Mouse (Mus musculus) limb, embryonic 13.5 days (tissue): ENCODE data around the gene Pid1. TPM values are rescaled to one million over a fixed set of nuclear protein-coding genes. Genes with fewer than 3 reads are reported as not detected.
"Not testable (repeated sequence)": the region's sequence is repeated elsewhere in the genome, so short reads cannot be mapped to it uniquely, and the experiment has no call there.

Experiments
- ATAC-seq: fragments of 200-750 bp; cut with Nextera tagmentation; 2 replicates; pipeline ENCODE4 v1.8.0; 2017; ENCODE audit warnings: low read depth, moderate number of reproducible peaks, moderate TSS enrichment; ENCODE audit not compliant: low FRiP score
- H3K27ac ChIP-seq: fragments of 300-500 bp; sonication (generic); 2 replicates; pipeline ENCODE4 v1.5.1; 2015; ENCODE audit warnings: inconsistent platforms, mild to moderate bottlenecking, moderate library complexity
- H3K27me3 ChIP-seq: fragments of 300-500 bp; sonication (generic); 2 replicates; pipeline ENCODE4 v1.6.1; 2015; ENCODE audit warnings: mild to moderate bottlenecking, inconsistent platforms
- H3K36me3 ChIP-seq: fragments of 300-500 bp; sonication (generic); 2 replicates; pipeline ENCODE4 v1.6.1; 2015; ENCODE audit warnings: inconsistent platforms, mild to moderate bottlenecking, moderate library complexity
- H3K4me1 ChIP-seq: fragments of 300-500 bp; sonication (generic); 2 replicates; pipeline ENCODE4 v1.6.1; 2015; ENCODE audit warnings: inconsistent platforms
- H3K4me2 ChIP-seq: fragments of 300-500 bp; sonication (generic); replicated peaks from 2 replicates; pipeline ENCODE4 v1.6.1; 2015; ENCODE audit warnings: inconsistent platforms, mild to moderate bottlenecking, moderate library complexity
- H3K4me3 ChIP-seq: fragments of 300-500 bp; sonication (generic); 2 replicates; pipeline ENCODE4 v1.5.1; 2015; ENCODE audit warnings: moderate library complexity, mild to moderate bottlenecking, inconsistent platforms
- H3K9ac ChIP-seq: fragments of 300-500 bp; sonication (generic); 2 replicates; pipeline ENCODE4 v1.6.1; 2015; ENCODE audit warnings: mild to moderate bottlenecking, inconsistent platforms
- H3K9me3 ChIP-seq: fragments of 300-500 bp; sonication (generic); 2 replicates; pipeline ENCODE4 v1.6.1; 2016; ENCODE audit warnings: inconsistent platforms
- WGBS: fragments of 180-500 bp; shearing (Covaris S2); methylation state at CpG from one replicate; pipeline ENCODE4 v1.1.7; 2015; 5-methylcytosine and 5-hydroxymethylcytosine counted together
- polyA plus RNA-seq: library from polyadenylated mRNA; unstranded; fragments of >200 nt; fragmentation: Nextera tagmentation; extraction: Ambion mirVana; gene quantifications from 2 replicates; pipeline ENCODE4 v1.2.1, GENCODE M21; 2015

The Pid1 gene
- polyA plus RNA-seq, 1 experiment from 2014 or later, result 59.3 TPM

- no peak overlapping the region for H3K9ac ChIP-seq
- H3K27me3 ChIP-seq, result no peaks in the 10 kb centered on the region
- no peaks in the 10 kb centered on the region for H3K9me3 ChIP-seq
- no peak overlapping the region for H3K27ac ChIP-seq
- no peak for ATAC-seq
- no peak overlapping the region for H3K4me3 ChIP-seq
- no peak overlapping the region for H3K4me2 ChIP-seq
- no peaks in the 10 kb centered on the region for H3K36me3 ChIP-seq
- H3K4me1 ChIP-seq, result peaks cover 21% of the 10 kb centered on the region
- 85% methylated on average over 1 of the region's 1 CpGs for WGBS
These were observed 113.2 kb downstream of the Pid1 start for GRCm38 (mm10) chr1:84250770-84251169.

DNA sequence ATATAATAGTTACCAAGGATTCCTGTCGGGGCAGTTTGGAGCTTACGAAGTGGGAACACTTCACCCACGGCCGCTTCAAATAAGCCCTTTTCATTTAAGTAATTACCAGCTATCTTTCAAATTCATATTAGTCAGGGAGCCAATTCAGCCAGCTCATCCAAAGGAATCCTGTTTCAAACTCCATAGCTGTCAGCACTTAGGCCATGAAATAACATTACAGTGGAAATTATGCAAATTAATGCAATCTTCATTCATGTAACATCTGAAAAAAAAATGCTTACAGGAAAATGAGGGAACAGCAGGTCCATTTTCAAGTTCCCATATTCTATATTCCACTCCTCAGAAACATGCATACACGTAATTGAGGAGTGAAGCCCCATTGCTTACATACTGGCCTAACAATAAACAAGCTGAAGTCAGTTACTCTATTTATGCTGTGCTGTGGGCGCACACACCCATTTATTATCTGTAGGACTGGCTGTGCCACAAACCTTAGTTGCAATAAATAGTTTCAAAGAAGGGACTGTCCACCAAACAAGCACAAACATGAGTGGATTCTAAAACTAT, 114.1 kb downstream of the Pid1 start:
- ATAC-seq, result no peak
- Histone ChIP-seq H3K9ac (no peak overlapping the region), H3K27me3 (no peaks in the 10 kb centered on the region), H3K4me3 (no peak overlapping the region), H3K27ac (no peak overlapping the region), H3K4me1 (peaks cover 18% of the 10 kb centered on the region), H3K4me2 (no peak overlapping the region), H3K36me3 (no peaks in the 10 kb centered on the region), H3K9me3 (no peaks in the 10 kb centered on the region)
- 82% methylated on average over 6 of the region's 6 CpGs for WGBS

GRCm38 (mm10) chr1:84247111-84247510, 116.9 kb downstream of the Pid1 start:
- Histone ChIP-seq H3K9me3 (no peaks in the 10 kb centered on the region), H3K4me1 (no peaks in the 10 kb centered on the region), H3K4me2 (no peak overlapping the region), H3K27me3 (no peaks in the 10 kb centered on the region), H3K27ac (no peak overlapping the region), H3K9ac (no peak overlapping the region), H3K36me3 (no peaks in the 10 kb centered on the region), H3K4me3 (no peak overlapping the region)
- 85% methylated on average over 3 of the region's 3 CpGs for WGBS
- no peak for ATAC-seq

- H3K27ac ChIP-seq, result no peak overlapping the region
- H3K36me3 ChIP-seq, result no peaks in the 10 kb centered on the region
- H3K9ac ChIP-seq, result no peak overlapping the region
- ATAC-seq, result no peak
- H3K27me3 ChIP-seq, result no peaks in the 10 kb centered on the region
- no peaks in the 10 kb centered on the region for H3K9me3 ChIP-seq
- WGBS, result 63% methylated on average over 4 of the region's 4 CpGs
- H3K4me1 ChIP-seq, result no peaks in the 10 kb centered on the region
- H3K4me3 ChIP-seq, result no peak overlapping the region
- no peak overlapping the region for H3K4me2 ChIP-seq
These were observed 122.7 kb downstream of the Pid1 start for GRCm38 (mm10) chr1:84241192-84241828.

DNA sequence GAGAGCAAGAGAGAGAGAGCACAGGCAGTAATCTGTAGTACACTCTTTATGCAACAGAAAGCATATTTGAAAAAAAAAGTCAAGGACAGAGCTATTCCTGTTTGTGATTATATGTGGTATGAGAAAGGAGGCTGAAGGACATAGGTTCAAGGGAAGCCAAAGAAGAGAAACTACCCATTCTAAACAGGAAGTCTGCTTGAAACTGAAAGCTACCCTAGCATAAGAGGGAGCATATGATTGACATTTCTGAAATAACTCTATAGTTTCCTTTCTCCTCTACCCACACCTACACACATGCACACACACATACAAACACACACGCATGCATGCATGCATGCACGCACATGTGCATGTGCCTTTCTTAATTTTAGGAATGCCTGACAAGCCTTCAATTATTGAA, 123.8 kb downstream of the Pid1 start:
- H3K9me3 ChIP-seq, result no peaks in the 10 kb centered on the region
- 86% methylated on average over 2 of the region's 2 CpGs for WGBS
- no peaks in the 10 kb centered on the region for H3K27me3 ChIP-seq
- H3K4me2 ChIP-seq, result no peak overlapping the region
- H3K4me1 ChIP-seq, result no peaks in the 10 kb centered on the region
- no peak overlapping the region for H3K4me3 ChIP-seq
- no peaks in the 10 kb centered on the region for H3K36me3 ChIP-seq
- H3K27ac ChIP-seq, result no peak overlapping the region
- ATAC-seq, result no peak
- no peak overlapping the region for H3K9ac ChIP-seq

DNA sequence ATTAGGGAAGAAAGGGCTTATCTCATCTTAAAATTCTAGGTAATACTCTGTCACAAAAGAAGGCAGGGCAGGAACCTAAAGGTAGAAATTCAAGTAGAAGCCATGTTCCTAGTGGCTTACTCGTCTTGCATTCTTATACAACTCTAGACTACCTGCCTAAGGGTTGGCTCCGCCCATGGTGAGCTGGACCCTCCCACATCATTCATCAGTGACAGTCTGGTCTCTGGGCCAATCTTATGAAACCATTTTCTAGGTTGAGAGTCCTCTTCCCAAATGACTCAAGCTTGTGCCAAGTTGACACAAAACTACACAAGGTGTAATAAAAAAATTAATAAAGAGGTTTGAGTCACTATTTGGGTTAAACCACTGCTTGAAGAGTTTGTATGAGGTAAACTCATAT, 133.5 kb downstream of the Pid1 start:
- Histone ChIP-seq H3K27me3 (no peaks in the 10 kb centered on the region), H3K27ac (no peak overlapping the region), H3K9ac (no peak overlapping the region), H3K4me3 (no peak overlapping the region), H3K36me3 (no peaks in the 10 kb centered on the region), H3K4me1 (0 out of 2 replicates have a peak, but pooled peaks cover 5% of the 10 kb centered on the region), H3K9me3 (no peaks in the 10 kb centered on the region), H3K4me2 (no peak overlapping the region)
- 85% methylated on average over 2 of the region's 2 CpGs for WGBS
- no peak for ATAC-seq

- H3K27me3 ChIP-seq, result peaks cover 5% of the 10 kb centered on the region; the same call in 1 of the 2 replicates
- H3K4me2 ChIP-seq, result no peak overlapping the region
- H3K27ac ChIP-seq, result no peak overlapping the region
- WGBS, result 79% methylated on average over 7 of the region's 7 CpGs
- 0 out of 2 replicates have a peak, but pooled peaks cover 5% of the 10 kb centered on the region for H3K4me1 ChIP-seq
- H3K9ac ChIP-seq, result no peak overlapping the region
- no peaks in the 10 kb centered on the region for H3K36me3 ChIP-seq
- no peak overlapping the region for H3K4me3 ChIP-seq
- H3K9me3 ChIP-seq, result no peaks in the 10 kb centered on the region
- no peak for ATAC-seq
These were observed 138.4 kb downstream of the Pid1 start for GRCm38 (mm10) chr1:84225626-84226025.

DNA sequence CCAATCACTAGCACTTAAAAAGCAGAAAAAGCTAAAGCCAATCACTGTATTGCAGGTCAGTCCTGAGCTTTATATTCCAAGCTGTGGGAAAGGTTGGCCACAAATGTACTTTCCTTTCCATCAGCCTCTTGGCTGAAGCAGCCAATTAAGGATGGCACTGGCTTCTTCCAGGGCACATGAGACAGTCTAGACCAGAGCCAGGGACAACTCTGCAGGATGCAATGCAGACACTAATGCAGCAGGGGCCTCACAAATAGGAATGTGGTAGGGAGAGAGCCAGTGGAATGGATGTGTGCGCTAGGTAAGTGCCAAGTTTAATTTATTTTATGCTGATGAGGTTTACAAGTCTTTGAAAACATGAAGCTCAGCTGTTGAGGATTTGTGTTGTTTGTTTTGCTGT, 141.9 kb downstream of the Pid1 start:
- 82% methylated on average over 1 of the region's 1 CpGs for WGBS
- no peaks in the 10 kb centered on the region for H3K36me3 ChIP-seq
- no peak overlapping the region for H3K27ac ChIP-seq
- H3K4me2 ChIP-seq, result no peak overlapping the region
- no peak for ATAC-seq
- no peaks in the 10 kb centered on the region for H3K9me3 ChIP-seq
- H3K9ac ChIP-seq, result no peak overlapping the region
- H3K4me3 ChIP-seq, result no peak overlapping the region
- H3K4me1 ChIP-seq, result peaks cover 17% of the 10 kb centered on the region
- peaks cover 5% of the 10 kb centered on the region; the same call in 1 of the 2 replicates for H3K27me3 ChIP-seq

GRCm38 (mm10) chr1:84218605-84219004, 145.4 kb downstream of the Pid1 start:
- no peaks in the 10 kb centered on the region for H3K9me3 ChIP-seq
- peaks cover 5% of the 10 kb centered on the region; the same call in 1 of the 2 replicates for H3K27me3 ChIP-seq
- ATAC-seq, result peak; percentile 44; the same call in 1 of the 2 replicates
- H3K4me2 ChIP-seq, result no peak overlapping the region
- WGBS, result 46% methylated on average over 7 of the region's 7 CpGs
- H3K27ac ChIP-seq, result no peak overlapping the region
- H3K36me3 ChIP-seq, result no peaks in the 10 kb centered on the region
- H3K4me1 ChIP-seq, result peaks cover 12% of the 10 kb centered on the region
- H3K9ac ChIP-seq, result no peak overlapping the region
- H3K4me3 ChIP-seq, result no peak overlapping the region

DNA sequence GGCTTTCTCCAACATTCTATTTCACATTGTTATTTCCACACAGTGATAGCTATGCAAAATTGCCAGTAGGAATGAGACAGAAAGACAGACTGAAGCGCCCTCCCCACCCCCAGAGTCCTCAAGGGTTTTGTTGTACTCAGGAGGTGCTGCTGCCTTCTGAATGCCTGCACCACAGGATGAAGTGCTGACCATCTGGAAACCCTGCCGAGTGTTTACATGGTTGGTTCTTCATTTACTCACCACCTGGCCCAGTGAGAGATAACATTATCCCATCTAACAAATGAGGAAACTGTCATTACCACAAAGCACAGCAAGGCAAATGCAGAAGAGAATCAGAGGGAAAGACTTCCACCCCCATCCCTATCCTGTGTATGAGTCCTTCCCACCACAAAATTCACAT, 146.2 kb downstream of the Pid1 start:
- WGBS, result 35% methylated on average over 2 of the region's 2 CpGs
- Histone ChIP-seq H3K4me2 (no peak overlapping the region), H3K36me3 (no peaks in the 10 kb centered on the region), H3K9ac (no peak overlapping the region), H3K27ac (no peak overlapping the region), H3K4me3 (no peak overlapping the region), H3K27me3 (peaks cover 2% of the 10 kb centered on the region; the same call in 1 of the 2 replicates), H3K4me1 (peaks cover 12% of the 10 kb centered on the region), H3K9me3 (no peaks in the 10 kb centered on the region)
- no peak for ATAC-seq

- no peak overlapping the region for H3K4me2 ChIP-seq
- no peaks in the 10 kb centered on the region for H3K9me3 ChIP-seq
- no peaks in the 10 kb centered on the region for H3K27me3 ChIP-seq
- 63% methylated on average over 9 of the region's 9 CpGs for WGBS
- no peak overlapping the region for H3K27ac ChIP-seq
- H3K9ac ChIP-seq, result no peak overlapping the region
- ATAC-seq, result no peak
- H3K36me3 ChIP-seq, result no peaks in the 10 kb centered on the region
- no peak overlapping the region for H3K4me3 ChIP-seq
- H3K4me1 ChIP-seq, result no peaks in the 10 kb centered on the region
These were observed 152.5 kb downstream of the Pid1 start for GRCm38 (mm10) chr1:84211507-84211906.

DNA sequence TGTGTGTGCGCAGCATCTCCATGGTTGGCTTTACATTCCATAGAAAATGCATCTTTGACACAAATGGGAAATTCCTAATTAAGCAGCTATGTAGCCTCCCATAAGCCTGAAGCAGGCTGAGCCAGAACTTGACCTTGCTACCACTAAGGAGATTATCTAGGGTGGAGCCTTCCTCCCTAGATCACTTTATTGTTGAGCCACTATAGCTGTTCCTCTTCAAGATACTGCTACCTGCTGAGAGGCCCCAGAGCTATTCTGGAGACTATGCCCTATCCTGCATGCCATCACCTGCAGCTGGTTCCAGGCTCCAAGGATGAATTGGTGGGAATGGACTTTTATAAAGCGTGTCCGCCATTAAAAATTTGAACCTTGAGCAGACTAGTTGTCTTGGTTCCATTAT, 158.2 kb downstream of the Pid1 start:
- peaks cover 10% of the 10 kb centered on the region for H3K4me1 ChIP-seq
- not testable (repeated sequence) for H3K4me2 ChIP-seq, ATAC-seq, H3K4me3 ChIP-seq, H3K27ac ChIP-seq, H3K27me3 ChIP-seq, H3K9ac ChIP-seq, H3K36me3 ChIP-seq, H3K9me3 ChIP-seq
- WGBS, result 98% methylated on average over 3 of the region's 3 CpGs

DNA sequence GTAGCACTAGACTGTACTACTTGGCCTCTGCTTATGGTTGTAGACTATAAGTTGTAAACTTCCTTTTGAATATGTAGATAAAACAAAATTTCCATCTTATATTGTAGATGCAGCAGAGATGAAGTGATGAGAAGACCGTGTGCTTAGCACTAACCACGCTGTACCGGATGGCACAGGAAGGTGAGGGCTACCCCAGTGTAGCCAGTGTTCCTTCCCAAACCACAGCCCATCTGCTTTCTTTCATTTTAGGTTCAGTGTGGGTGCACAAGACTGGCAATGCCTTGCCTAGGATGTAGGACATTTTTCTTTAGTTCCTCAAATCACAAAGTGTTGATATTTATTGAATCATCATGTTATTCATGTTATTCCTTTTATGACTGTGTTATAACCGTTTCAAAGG, 160.5 kb downstream of the Pid1 start:
- Histone ChIP-seq H3K4me2 (no peak overlapping the region), H3K36me3 (no peaks in the 10 kb centered on the region), H3K27me3 (no peaks in the 10 kb centered on the region), H3K27ac (no peak overlapping the region), H3K4me1 (peaks cover 13% of the 10 kb centered on the region), H3K9me3 (no peaks in the 10 kb centered on the region), H3K4me3 (no peak overlapping the region), H3K9ac (no peak overlapping the region)
- 72% methylated on average over 4 of the region's 4 CpGs for WGBS
- ATAC-seq, result no peak
